Mouse (Mus musculus): ENCODE measurements at regions not wholly inside any gene's neighbourhood (a gene's known extent, or its start where the extent isn't known, plus 50 kb on each side); places are given as distances from the start of the nearest gene placed in this dataset.

GRCm38 (mm10) chr2:78416574-78417109 is 451.3 kb upstream of the Ube2e3 start:
- DNase-seq, result no peak

- no peak for DNase-seq
Measured at GRCm38 (mm10) chr2:78412985-78413384, 454.9 kb upstream of the Ube2e3 start.

GRCm38 (mm10) chr2:78403890-78404289 is 457.7 kb upstream of the Cwc22 start:
- DNase-seq, result no peak

GRCm38 (mm10) chr2:78399236-78399635 is 453.1 kb upstream of the Cwc22 start:
- DNase-seq, result no peak

- no peak for DNase-seq
Measured at GRCm38 (mm10) chr2:78396924-78397323, 450.7 kb upstream of the Cwc22 start.

GRCm38 (mm10) chr2:78393090-78393489 is 446.9 kb upstream of the Cwc22 start:
- DNase-seq, result no peak

- DNase-seq, result no peak
Measured at GRCm38 (mm10) chr2:78392425-78392824, 446.2 kb upstream of the Cwc22 start.

- DNase-seq, result peak; percentile 11 to 14
Measured at GRCm38 (mm10) chr2:78388001-78388400, 441.8 kb upstream of the Cwc22 start.

GRCm38 (mm10) chr2:78381234-78381633 is 435.1 kb upstream of the Cwc22 start:
- no peak for DNase-seq

GRCm38 (mm10) chr2:78331736-78332475 is 385.7 kb upstream of the Cwc22 start:
- DNase-seq, result peak; percentile 34 to 35

- no peak for DNase-seq
Measured at GRCm38 (mm10) chr2:78326091-78326490, 379.9 kb upstream of the Cwc22 start.

GRCm38 (mm10) chr2:78322216-78322965 is 376.2 kb upstream of the Cwc22 start:
- DNase-seq, result no peak

- DNase-seq, result peak; percentile 24 to 33
Measured at GRCm38 (mm10) chr2:78311766-78312491, 365.8 kb upstream of the Cwc22 start.

GRCm38 (mm10) chr2:78309361-78309760 is 363.2 kb upstream of the Cwc22 start:
- DNase-seq, result no peak

- peak; percentile 77 to 84 for DNase-seq
Measured at GRCm38 (mm10) chr2:78306897-78307296, 360.7 kb upstream of the Cwc22 start.

- no peak for DNase-seq
Measured at GRCm38 (mm10) chr2:78291665-78292064, 345.5 kb upstream of the Cwc22 start.

GRCm38 (mm10) chr2:78284806-78285205 is 338.6 kb upstream of the Cwc22 start:
- no peak for DNase-seq

GRCm38 (mm10) chr2:78283605-78284004 is 337.4 kb upstream of the Cwc22 start:
- no peak for DNase-seq

GRCm38 (mm10) chr2:78281846-78282245 is 335.7 kb upstream of the Cwc22 start:
- peak in 1 of 2 experiments; percentile 21 for DNase-seq

GRCm38 (mm10) chr2:78280219-78280915 is 334.2 kb upstream of the Cwc22 start:
- peak; percentile 20 to 21 for DNase-seq

GRCm38 (mm10) chr2:78279382-78280056 is 333.3 kb upstream of the Cwc22 start:
- DNase-seq, result peak; percentile 91 to 94

- DNase-seq, result no peak
Measured at GRCm38 (mm10) chr2:78278630-78279029, 332.5 kb upstream of the Cwc22 start.

All from cerebellum, postnatal 10 days (tissue).